Mouse (Mus musculus) adrenal gland (tissue): ENCODE data around the gene Tyms.
"Not testable (repeated sequence)": the region's sequence is repeated elsewhere in the genome, so short reads cannot be mapped to it uniquely, and the experiment has no call there.

Experiments
- intact Hi-C: fragments of 180-260 bp; cut with DNase I; formaldehyde crosslinking; loops from one replicate; pipeline ENCODE4 v1.15.1; 2025

Tyms gene

DNA sequence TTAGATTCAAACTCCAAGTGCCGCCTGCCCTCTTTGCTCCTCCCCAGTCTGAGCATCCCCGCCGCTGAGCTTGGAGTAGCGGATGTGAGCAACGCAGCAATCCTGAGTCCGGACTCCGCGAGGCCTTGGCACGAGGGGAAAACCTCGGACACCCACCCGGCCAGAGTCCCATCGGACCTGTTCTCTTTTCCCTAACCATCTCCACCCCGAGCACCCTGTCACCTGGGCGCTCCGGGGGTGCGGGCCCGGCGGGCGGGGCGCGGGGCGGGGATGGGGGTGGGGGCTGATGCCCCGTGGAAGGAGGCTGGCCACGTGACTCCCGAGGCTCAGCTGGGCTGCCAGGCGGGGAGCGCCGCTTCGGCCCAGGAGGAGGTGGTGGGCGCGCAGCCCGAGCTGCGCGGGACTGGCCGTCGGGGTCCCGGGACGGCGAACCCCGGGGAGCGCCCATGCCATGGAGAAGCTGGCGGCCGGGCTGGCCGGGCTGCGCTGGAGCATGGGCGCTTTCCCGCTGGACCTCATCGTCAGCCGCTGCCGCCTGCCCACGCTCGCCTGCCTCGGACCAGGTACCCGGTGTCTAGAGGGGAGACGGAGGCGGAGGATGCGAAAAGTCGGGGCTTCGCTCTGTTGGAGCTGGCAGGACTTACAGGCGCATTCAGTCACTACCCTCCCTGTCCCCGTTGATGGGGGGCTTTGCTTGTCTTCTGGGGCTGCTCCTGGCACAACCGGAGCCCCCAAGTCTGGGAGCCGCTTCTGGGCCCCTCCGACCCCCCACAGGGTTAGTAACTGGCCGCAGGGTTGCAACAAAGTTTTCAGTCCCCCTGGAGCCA lies 31.6 kb upstream of the Tyms start, which contains the start of gene Garem2:
Gene Garem2, plus strand, starts transcription at position 321 of the 827 bp plus-strand sequence.
- intact Hi-C loops: no loop called here

DNA sequence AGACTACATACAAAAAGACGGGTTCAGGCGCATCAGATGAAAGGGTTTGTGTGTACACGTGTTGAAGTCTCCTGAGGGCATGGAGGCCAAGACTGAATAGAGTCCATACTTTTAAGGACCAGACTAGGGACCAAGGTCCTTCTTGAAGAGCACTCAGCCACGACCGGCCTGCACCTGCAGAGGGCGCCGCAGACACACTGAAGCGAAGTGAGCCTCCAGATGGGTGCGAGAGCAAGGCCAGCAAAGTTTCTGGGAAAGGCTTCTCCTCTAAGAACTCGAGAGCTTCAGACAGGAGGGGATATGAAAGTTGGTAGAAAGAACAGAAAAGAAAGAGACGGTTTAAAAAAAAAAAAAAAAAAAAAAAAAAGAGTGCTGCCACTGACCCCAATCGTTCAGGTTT lies 30.9 kb upstream of the Tyms start:
- intact Hi-C loops: no loop called here

DNA sequence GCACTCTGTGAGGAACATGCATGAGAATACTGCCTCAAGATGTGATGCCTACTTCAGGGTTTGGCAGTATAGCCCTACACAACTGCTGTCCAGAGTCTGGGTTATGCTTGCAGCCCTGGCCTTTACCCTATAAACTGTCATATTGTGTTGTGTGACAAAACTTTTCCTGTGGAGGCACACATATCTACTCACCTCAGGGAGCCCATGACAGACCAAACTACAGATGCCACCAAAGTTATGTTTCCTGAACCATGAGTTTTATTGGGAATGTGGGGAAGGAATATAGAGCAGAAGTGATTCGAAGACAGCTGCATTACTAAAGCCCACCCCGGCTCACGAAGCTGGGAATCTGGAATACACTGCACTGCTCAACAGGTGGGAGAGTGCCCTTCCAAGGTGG lies 29.9 kb upstream of the Tyms start:
- intact Hi-C loops: no loop called here

DNA sequence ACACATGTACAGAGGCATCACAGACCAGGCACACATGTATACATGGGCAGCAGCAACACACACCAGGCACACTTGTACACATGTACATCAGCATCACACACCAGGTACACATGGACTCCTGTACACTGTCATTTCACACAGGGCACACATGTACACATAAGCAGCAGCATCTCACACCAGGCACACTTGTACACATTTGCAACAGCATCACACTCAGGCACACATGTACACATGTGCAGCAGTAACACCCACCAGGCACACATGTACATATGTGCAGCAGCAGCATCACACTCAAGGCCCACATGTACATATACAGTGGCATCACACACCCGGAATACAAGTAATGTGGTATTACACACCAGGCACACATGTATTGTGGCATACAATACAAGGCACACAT lies 24.8 kb upstream of the Tyms start:
- intact Hi-C loops: no loop called here

DNA sequence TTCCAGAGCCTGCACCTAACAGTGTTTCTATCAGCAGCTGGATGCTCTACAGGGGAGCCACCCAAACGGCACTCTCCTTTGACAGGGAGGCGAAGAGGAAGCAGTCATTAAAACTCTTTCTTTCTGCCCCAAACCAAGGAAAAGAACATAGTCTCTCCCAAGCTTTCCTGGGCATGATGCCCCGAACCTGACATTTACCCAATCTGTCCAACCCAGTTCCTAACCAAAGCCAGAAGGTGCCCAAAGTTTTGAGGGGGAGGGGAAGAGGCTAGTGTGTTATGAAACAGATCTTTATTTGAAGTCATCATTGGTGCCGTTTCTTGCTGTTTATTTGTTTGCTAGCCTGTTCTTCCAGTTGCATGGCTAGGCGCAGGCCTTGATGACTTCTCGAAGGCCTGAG lies 22.3 kb upstream of the Tyms start:
- intact Hi-C loops: no loop called here

DNA sequence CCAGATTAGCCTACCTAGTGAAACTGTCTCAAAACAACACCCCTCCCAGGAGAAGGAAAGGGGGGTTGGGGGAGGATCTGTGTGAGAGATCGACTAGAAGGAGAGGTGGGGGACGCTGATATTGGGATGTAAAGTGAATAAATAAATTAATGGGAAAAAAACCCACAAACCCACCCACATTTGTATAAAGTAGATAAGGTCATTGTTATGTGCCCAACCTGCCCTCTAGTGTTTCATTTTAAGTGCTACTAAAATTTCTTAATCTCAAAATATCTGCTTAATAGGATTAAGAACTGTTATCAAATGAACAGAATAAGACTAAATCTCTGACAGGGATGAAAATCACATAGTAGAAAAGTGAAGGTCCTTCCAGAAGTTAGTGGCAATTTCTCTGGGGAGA lies 21.0 kb upstream of the Tyms start:
- intact Hi-C loops: no loop called here

DNA sequence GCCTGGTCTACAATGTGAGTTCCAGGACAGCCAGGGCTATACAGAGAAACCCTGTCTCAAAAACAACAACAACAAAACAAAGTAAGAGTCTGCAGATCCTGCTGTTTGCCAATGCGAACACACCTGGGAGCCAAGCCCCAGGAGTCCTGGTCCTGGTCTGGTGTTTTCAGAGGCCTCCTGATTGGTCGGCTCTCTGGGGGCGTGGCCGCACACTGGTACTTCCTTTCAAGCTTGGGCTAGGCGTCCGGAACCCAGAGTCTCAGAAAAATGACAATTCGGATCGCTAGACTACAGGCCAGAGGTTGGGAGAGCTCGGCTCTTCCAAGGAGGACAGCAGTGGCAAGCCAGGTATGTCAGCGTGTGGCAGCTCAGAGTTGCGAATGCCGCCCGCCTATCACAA lies 19.3 kb upstream of the Tyms start:
- intact Hi-C loops: no loop called here

DNA sequence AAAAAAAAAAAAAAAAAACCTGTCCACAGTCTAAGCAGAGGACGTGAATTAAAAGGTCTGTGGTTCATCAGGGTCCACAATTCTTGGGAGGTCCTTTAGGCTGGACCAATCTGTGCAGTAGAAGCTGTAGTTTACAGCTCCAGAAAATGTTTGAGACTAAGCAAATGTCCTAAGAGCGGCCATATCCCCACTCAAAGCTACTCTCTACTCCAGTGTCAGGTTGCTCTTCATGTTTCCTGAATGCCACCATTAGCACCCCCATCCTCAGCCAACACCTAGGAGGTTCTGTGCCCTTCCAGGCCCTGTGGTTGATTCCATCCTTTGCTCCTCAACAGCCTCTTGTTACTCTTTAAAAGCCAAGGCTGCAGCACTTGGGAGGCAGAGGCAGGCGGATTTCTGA lies 1.0 kb downstream of the Tyms start:
- intact Hi-C loops: no loop called here

DNA sequence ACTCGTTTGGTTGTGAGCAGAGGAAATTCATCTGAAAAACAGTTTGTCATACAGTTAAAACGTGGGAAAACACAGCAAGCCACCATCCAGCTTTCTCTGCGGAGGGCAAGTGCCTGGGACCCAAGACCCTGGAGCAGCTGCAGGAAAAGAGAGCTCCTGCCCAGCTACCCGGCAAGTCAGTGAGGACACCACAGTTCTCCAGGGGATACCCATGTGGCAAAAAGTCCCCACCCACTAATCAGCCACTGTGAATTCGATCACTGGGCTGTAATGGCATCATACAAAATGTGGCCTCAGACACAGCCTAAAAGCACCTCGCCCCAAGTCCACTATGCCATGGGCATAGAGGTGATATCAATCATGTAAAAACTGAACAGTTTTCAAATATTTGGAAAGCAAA lies 1.7 kb downstream of the Tyms start:
- intact Hi-C loops: no loop called here

DNA sequence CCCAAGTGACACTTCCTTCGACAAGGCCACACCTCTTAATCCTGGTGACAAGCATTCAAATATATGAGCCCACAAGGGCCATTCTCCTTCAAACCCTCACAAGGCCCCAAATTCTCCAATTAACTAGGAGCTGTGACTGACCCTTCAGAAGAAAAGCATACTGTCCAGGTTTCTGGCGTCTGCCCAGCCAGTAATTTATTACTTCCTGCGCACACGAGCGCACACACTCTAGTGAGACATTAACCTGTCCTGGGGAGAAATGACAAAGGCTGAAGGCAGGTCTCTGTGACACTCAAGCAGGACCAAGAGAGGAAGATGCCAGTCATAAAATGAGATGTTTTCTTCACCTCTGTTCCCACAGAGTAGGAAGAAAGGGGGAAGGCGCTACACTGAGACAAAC lies 5.7 kb downstream of the Tyms start:
- intact Hi-C loops: no loop called here

DNA sequence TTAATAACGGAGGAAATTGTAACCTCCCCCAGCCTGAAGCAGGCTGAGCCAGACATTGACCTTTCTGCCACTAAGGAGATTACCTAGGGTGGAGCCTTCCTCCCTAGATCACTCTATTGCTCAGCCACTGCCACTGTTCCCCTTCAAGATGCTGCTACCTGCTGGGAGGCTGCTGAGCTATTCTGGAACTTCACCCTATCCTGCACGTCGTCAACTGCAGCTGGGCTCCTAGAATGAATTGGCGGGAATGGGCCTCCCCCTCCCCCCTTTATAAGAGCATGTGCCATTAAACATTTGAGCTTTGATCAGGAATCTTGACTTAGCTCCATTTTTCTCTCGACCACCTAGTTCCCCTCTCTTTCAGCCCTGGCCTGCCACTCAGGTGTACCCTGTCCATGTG lies 13.8 kb downstream of the Tyms start:
- intact Hi-C loops: not testable (repeated sequence)

DNA sequence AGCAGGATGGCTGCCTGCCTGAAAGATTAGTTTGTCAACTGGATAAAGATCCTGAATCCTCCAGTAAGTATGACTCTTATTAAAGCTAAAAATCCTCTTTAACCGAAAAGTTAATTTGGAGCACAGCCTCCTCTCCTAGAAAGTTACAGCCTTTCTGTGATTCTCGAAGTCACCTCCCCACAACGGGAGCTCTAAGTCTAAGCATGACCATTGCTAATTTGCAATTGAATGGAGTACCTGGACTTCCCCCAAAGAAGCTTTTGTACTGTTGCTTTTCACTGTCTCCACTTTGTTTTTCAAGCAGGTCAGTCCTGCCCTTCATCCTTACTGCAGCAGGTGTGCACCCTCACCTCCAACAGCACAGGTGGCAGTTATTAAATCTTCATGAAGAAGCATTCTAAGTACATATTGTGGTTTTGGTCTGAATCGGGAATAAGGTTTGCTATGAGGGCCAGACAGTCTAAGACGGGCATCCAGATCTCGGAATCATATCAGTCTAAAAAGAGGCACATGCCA lies 15.1 kb downstream of the Tyms start:
- intact Hi-C loops: no loop called here

DNA sequence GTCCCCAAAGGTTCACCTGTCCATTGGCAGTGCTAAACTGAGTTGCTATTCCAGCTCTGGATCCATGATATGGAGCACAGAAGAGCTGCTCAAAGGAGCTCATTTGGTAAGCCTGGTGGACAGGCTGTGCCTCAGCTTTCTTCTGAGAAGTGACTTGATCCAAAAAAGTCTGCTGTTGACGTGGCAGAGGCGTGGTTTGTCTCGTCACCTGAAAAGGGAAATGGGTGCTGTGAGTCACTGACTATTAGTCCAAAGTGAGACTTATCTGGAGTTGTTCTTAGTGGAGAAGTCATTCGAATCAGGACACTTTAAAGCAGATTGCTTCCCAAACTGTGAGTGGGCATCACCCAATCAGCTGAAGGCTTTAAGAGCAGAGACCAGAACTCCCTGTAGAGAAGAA lies 33.6 kb downstream of the Tyms start:
- intact Hi-C loops: not testable (repeated sequence)

DNA sequence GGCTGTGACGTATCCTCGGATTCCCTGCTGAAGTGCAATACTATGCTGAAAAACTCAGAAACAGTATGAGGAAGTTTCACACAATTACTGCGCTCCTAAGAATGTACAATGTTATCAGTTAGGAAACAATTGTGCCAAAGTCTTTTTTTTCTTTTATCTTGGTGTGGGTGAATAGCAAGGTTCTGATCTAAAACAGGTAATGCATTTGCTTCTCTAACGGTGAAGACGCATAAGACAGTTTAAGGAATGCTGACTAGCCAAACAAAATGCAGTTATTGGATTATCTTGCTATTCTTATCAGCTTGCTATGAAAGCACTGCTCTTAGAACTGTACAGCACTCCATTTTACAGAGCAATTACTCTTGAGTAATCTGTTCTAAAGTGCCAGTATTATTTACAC lies 34.1 kb downstream of the Tyms start:
- intact Hi-C loops: not testable (repeated sequence)

DNA sequence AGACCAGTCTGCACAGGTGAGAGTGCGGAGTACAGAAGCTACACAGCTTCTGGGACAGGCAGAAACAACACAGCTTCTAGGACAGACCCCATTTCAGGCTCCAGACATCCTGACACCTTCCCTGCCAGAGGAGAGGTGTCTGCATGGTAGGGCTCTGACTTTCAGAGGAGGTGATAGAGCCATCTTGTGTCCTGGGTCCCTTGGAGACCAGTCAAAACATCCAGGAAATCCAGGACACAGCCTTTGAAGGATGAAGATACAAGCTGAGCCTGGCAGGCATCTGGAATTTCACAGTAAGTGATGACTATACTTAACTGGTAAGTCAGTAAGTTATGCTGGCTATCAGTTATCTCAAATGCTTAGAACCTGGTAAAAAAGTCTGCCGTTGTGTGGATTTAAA lies 36.3 kb downstream of the Tyms start:
- intact Hi-C loops: not testable (repeated sequence)

DNA sequence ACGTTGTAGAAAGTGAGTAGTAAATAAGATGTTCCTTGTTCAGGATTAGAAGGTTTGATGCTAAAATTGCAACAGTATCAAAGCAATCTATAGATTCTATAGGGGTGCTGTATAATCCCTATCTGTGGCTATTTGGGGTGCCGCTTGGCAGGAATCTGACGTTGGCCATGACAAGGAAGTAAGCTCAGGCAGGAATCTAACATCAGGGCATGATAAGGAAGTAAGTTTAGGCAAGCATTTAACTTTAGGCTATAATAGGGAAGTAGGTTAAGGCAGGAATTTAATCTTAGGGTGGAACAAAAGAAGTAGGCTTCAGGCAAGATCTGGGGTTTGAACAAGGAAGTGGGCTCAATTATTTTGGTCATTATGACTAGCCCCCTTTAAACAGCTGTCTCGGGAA lies 37.6 kb downstream of the Tyms start:
- intact Hi-C loops: not testable (repeated sequence)

DNA sequence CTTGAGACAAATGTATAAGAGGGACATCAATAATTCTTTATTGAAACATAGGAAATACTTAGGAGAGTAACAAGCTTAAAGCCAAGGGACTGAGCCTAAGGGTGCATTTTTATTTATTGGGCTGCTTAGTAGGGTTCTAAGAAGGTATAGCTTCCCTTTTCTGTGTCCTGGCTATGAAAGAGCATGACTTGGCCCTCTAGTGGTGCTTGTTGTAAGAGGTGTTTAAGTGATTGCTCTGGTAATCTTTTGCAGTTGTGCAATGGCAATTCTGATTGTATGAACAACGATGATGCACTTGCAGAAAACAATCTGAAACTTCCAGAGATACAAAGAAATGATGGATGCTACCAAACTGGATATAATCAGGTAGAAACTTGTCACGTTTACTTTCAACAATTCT lies 58.8 kb downstream of the Tyms start:
- intact Hi-C loops: loop anchor here (5.0 kb wide), 1 partner anchor 187 kb away; no protein-coding TSS in a partner anchor

DNA sequence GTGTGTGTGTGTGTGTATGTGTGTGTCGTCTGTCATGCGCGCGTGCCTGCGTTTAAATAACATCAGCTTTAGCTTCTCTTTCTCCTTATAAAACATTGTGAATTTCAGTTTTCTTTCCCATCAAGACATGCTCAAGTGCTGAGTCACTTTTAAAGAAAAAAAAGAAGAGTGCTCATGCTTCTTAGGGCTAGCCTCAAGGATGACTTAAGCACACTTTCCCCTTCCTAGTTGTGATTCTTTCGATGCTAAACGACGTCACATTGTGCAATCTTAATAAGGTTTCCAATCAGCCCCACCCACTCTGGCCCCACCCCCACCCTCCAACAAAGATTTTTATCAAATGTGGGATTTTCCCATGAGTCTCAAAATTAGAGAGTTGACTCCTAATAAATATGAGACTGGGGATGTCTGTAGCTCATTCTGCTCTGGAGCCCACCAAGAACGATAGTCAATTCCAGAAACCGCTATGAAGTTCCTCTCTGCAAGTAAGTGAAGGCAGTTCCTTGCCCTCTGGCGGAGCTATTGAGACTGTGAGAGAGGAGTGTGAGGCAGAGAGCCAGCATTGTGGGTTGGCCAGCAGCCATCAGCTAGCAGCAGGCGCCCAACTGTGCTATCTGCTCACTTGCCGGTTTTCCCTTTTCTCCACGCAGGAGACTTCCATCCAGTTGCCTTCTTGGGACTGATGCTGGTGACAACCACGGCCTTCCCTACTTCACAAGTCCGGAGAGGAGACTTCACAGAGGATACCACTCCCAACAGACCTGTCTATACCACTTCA lies 60.5 kb downstream of the Tyms start, which contains the start of gene Il6:
Gene Il6, plus strand, starts transcription at position 389 of the 778 bp plus-strand sequence.
- intact Hi-C loops: loop anchor here (5.0 kb wide), 1 partner anchor 186 kb away; no protein-coding TSS in a partner anchor
